Mouse (Mus musculus): ENCODE results near the gene Znhit1.
A peak's percentile ranks its signal among the peaks of the same experiment; 100 is the strongest.

The Znhit1 gene

DNA sequence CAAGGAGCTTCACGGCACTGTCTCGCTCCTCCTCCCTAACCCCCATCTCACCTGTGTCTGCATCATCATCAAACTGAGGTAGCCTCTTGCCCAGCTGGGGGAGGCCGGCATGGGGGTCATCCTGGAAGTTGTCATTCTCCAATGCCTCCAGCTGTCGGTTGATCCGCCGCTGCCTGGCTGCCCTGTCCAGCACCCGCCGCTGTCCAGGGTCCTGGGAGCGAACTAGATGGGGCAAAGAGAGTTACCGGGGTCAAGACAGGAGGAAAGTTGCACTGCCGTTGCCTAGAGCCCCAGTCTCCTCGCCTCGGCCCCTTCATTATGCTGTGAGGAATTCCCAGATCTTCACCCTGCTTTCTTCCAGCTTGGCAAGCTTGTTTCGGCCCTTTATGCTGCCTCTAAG lies 3.0 kb downstream of the Znhit1 start:
- DNase-seq, result no peak

DNA sequence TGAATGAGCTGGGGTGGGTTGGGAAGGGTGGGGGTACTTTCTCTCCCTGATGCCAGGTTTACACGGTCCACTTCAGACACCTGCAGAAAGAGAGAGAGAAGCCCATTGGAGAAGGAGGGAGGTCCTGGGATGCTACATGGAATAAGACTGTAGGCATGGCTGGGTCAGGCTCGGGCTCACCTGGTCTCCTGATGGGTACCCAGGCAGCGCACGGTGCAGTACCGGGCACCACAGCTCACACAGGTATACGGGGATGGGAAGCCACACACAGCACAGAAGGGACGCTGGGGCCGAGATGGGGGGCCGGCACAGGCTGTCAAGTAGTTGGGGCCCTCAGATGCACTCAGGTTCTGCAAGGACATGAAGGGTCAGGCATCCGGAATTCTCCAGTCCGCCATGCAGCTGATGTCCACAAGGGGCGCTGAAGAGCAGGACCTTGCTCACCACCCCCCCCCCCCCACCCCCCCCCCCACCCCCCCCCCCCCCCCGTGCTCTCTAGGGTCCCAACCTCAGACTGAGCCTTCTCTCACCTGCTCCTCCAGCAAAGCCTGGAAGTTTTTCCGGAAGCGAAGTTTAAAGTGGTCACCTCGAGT lies 5.4 kb downstream of the Znhit1 start:
- DNase-seq, result peak; percentile 82

DNA sequence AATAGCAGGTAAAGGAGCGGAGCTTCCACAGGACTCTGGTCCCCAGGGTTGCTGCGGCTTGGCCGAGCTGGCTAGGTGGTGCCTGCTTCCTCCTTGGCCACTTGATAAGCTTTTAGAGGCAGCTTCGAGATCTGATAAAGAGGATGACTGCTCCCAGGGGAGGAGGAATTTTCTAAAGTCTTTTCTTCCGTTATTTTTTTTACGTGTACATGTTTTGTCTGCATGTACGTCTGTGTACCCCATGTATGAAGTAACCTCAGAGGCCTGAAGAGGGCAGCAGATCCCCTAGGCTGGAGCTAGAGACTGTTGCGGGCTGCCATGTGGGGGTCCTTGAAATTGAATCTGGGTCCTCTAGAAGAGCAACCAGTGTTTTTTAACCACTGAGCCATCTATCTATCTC lies 6.8 kb downstream of the Znhit1 start:
- peak; percentile 42 for DNase-seq

DNA sequence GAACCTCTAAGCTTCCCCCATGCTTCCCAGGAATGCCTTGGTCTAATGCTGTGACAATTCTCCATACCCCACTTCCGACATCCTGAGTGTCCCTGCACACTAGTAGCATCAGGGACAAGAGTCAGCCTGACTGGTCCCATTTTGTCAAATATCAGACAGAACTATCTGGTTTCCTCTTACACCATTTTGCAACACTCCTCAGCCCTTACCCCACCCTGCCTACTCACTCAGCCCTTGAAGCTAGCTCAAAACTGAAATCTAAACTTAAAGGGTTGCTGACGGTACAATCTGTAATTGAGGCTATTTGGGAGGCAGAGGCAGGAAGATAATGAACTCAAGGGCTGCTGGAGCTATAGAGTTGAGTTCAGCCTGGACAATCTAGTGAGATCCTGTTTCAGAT lies 8.1 kb downstream of the Znhit1 start:
- no peak for DNase-seq

DNA sequence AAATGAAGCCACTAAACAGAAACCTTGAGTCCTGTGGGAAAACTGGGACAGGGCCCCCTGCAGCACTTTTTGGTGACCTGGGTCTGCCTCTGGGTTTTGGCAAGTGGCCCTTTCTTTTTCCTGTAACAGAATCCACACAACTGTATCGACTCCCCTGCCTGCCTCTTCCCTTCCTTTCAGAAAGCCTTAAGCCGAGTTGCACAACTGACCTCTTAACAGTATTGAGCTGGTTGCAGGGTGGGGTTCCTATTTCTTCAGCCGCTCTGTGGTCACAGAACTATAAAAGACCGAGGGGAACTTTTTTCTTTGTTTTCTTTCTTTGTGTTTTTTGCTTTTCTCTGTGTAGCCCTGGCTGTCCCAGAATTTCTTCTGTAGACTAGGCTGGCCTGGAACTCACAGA lies 10.1 kb downstream of the Znhit1 start:
- DNase-seq, result no peak

DNA sequence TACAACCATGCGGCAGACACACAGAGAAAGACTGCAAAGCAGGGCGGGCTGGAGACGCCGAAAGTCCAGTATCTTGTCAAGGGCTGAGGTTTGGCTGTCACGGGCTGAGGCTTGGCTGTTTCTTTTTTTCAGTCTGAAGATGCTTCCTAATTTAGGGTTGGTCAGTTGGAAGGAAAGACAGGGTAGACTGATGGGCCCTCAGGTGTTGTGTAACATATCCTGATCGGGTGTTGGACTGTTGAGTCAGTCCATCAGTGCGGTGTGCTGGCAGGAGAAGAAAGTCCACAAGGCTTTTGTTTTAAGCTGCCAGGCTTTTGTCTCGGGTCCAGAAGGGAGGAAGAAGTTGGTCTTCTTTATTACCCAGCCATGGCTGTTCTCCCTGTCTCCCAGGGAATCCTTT lies 14.2 kb downstream of the Znhit1 start:
- no peak for DNase-seq

DNA sequence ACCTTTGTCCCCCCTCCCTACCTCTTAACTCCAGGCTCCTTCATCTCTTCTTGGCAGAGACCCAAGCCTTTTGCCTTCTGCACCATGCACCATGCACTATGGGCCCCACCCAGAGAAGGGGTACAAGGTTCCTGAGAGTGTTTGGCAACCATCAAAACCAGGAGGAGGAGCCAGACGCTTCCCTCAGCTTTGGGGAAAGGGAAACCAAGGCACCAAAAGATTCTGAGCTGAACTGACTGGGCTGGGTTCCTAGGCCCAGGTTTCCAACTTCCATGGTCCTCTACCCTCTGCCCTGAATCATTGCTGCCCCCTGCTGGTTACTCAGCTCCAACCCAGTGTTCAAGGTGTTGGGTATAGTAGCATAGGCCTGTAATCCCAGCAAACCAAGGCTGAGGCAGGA lies 17.1 kb downstream of the Znhit1 start:
- DNase-seq, result peak; percentile 86

DNA sequence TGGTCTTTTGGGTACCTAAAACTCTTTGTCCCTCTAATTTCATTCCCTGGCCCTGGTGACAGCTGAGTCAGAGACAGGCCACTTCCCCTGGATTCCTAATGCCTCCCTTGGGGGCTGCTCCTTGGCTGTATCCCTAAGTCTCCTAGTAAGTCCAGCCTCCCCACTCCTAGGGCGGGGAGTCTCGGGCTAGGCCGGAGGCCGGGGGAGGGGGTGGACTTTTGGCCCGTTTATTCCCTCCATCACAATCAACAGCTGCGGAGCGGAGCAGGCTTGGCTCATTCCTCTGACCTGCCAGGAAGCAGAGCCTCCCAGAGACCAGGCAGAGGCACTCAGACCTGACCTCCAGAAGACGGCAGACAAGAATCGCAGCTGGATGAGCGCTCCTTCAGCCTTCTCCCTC lies 20.2 kb downstream of the Znhit1 start:
- DNase-seq, result no peak

DNA sequence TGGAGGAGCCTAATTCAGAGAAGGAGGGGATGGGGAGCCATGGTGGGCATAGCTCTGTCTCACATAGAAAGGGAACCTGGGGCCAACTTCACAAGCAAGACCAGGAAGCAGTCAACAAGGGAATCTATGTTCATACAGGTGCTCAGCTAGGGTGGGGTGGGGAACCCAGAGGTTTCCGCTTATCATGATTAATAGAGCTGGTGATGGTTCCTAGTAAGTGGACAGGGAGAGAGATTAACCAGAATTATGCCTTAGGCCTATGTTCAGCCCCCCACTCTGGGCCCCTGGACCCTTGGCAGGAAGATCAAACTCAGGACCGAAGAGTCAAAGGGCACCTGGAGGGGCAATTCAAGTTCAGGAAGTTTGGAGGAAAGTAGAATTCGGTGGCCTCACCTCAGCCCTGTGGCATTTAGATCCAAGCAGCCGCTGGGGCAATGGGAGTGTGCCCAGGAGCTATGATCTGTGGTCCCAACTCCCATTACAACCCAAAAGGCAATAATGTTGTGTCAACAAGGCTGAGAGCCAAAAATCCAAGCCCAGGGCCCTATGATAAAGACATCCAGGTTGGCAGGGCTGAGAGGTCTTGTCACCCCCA lies 20.9 kb downstream of the Znhit1 start:
- no peak for DNase-seq

DNA sequence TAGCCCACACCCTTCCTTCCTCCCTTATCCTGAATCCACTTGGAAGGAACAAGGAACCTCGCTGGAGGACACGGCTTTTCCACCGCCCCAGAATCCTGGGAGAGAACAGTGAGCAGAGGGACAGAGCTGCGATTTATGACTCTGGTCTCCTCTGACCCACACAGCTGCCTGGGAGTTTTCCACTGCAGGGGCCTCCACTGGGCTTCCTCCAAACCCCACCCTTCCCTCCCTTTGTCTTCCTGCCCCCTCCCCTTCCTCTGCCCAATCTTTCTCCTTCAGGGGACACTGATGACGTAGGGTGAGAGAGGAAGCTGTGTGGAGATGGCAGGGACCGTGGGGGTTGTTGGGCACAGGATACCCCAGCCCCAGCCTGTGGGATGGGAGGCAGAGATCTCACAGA lies 21.5 kb downstream of the Znhit1 start, which contains the start of gene Cldn15:
Gene Cldn15, plus strand, starts transcription at position 286 of the 400 bp plus-strand sequence.
- DNase-seq, result no peak

DNA sequence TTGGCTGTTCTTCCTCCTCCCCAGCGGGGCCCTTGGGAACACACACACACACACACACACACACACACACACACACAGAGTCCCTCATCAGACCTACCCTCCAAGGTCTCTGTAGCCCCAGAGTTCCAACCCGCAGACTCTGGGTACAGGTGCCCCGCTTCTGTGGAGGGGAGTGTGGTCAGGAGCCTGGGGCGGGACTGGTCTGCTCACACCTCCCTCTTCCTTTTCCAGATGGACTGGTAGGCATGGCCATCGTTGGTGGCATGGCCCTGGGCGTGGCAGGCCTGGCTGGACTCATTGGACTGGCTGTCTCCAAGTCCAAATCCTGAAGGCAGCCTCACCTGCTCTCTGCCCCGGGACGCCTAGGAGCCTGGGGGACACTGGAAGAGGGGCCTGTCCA lies 22.1 kb downstream of the Znhit1 start:
- no peak for DNase-seq

DNA sequence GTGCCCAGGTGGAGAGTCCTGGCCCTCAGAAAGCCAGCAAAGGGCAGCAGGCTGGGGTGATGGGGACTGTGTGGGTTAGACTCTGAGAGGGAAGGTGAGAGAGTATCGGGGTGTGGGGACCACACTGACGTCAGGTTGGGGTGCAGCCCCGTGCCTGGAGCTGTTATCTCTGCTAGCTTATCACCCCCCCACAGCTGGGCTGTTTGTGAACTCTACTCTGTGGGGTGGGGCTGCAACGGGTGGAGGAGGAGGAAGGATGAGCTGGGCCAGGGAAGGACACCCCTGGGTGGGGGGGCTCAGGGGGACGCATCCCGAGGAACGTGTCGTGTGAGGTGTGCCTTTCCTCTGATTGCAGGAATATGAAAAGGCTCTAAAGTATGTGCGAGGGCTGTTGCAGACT lies 22.6 kb downstream of the Znhit1 start:
- no peak for DNase-seq

DNA sequence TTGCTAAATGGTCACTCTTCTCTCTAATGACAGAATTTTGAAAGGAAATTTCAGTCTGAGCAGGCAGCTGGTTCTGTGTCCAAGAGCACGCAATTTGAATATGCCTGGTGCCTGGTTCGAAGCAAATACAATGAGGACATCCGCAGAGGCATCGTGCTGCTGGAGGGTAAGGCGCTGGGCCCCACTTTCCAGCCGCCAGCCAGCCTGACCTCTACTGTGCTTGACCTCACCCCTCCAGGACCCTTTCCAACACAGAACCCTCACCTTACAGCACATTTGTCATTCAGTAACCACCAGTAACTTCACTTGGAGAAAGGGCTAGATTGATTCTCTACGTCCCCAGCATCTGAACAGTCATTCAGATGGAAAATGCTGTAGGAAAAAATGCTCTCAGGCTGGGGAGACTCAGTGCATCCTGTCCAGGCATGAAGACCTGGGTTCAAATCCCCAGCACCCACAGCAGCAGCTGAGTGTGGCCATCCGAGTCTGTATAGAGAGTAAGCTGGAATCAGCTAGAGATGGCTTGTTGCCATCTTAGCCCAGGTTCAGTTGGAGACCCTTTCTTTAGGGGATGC lies 24.8 kb downstream of the Znhit1 start:
- no peak for DNase-seq

DNA sequence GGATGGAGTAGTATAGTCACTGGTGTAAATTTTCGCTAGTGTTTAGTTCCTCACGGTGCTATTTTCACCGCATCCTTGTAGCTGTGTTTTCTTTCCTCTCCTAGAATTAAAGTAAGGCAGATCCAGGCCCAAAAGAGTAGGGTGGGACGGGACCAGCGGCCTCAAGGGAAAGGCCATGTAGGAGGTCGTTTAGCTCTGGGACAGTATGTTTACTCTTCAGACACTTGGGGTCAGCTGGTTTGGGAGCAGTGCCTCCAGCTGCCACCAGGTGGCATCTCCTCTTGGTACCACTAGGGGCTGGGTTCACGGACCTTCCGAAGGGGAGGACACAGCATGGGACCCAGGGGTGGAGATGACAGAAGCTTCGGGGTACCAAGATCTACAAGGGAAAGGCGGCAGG lies 25.3 kb downstream of the Znhit1 start:
- DNase-seq, result peak; percentile 87

DNA sequence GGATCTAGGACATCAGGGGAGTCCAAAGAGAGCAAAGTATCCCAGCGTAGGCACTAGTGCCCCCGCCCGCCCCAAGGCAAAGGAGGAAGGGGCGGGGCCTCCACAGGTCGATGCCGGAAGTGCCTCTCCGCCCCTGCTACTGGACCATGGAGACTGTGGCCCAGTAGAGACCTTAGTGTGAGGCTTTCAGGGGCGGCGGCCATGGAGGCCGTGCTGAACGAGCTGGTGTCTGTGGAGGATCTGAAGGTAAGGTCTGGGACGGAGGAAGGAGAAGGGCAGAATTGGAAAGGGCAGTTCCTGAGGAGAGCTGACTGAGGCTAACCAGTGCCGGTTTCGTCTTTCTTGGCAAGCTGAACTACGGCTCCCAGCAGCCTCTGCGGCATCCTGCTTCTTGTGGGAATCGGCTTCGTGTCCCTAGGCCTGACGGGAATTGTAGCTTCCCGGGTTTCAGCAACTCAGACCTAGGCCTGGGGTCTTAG lies 25.8 kb downstream of the Znhit1 start:
- DNase-seq, result peak; percentile 91

DNA sequence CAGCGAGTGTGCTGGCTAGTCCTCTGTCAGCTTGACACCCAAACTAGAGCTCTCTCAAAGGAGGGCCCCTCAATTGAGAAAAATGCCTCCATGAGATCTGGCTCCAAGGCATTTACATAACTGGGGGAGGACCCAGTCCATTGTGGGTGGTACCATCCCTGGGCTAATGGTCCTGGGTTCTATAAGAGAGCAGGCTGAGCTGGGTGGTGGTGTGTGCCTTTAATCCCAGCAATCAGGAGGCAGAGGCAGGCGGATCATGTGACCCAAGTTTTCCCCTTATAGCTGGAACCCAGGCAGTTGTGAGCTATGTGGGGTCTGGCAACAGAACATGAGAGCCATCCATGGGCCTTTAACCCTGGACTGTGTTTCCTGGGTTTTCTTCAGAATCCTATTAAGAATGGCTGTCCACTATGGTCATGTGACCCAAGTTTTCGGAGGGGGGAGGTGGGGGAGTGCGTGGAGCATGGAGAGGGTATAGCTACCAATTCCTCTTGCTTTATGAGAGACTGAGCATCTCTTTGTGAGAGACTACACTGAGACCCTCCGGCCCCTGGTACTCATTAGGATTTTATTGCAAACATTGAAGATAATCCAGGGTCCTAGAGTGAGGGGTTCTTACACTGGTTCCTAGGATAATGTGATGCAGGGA lies 26.4 kb downstream of the Znhit1 start:
- peak; percentile 28 for DNase-seq

DNA sequence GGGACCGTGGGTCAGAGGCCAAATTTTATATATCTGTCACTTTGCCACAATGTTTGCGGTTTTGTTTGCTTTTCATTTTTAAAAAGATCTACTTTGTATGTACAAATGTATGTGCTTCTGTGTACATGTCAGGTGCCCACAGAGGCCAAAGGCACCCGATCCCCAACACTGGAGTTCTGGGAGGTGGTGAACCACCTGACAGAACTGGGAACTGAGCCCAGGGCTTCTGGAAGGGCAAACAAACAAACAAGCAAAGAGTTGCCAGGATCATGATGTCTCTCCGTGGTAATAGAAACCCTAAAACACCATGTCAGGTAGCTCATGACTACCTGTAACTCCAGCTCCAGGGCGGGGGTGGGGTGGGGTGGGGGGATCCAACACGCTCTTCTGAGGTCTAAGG lies 27.8 kb downstream of the Znhit1 start:
- no peak for DNase-seq

DNA sequence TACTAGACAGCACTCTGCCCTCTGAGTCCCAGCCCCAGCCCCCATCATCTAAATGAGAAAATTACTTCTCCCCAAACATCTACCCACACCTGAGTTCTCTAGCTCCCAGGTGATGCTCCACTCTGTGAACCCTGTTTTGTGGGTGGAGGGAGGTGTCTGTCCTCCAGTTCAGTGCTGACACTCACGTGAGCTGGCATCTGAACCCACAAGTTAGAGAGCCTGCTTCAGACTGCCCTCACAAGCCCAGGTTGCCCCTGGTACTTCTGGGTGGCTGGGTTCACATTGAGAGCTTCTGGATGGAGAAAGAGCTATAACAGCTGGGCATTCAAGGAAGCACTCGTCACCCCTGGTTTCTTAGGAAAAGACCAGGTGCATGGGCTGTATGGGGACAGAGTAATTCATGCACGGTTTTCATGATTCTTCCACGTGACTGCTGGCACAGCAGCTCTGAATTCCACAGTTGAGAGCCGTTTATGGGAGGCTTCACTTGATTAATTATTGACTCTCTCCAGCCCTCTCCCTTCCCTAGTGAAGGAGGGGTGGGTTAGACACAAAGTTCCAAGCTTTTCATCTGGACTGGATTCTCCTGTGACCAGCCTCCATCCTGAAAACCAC lies 28.7 kb downstream of the Znhit1 start:
- no peak for DNase-seq

DNA sequence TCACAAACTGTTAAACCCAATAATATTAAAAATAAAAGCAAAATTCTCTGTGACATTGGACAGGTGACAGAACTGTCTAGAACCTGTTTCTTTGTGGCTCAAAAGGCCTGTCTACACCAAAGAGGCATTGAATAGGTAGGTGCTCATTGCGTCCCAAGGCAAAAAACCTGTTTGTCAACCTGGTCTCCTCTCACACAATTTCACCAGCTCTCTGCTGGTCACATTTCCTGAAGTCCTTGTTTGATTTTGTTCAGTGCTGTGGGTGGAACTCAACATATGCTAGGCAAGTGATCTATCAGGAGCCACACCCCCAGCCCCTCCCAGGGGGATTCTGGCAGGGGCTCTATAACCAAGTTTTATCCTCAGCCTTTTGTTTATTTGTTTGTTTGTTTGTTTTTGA lies 30.6 kb downstream of the Znhit1 start:
- DNase-seq, result no peak

DNA sequence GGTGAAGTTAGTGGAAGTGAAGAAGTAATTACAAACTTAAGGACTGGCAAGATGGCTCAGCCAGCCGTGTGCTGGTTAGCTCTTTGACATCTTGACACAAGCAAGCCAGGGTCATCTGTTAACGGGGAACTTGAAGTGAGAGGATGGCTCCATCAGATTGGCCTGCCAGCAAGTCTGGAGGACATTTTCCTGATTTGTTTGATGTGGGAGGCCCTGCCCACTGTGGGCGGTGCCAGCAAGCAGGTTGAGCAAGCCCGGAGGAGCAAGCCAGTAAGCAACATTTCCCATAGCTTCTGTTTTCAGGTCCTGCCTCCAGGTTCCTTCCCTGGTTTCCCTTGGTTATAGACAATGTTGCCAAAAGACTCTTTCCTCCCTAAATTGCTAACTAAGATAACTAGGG lies 32.2 kb downstream of the Znhit1 start:
- no peak for DNase-seq

DNA sequence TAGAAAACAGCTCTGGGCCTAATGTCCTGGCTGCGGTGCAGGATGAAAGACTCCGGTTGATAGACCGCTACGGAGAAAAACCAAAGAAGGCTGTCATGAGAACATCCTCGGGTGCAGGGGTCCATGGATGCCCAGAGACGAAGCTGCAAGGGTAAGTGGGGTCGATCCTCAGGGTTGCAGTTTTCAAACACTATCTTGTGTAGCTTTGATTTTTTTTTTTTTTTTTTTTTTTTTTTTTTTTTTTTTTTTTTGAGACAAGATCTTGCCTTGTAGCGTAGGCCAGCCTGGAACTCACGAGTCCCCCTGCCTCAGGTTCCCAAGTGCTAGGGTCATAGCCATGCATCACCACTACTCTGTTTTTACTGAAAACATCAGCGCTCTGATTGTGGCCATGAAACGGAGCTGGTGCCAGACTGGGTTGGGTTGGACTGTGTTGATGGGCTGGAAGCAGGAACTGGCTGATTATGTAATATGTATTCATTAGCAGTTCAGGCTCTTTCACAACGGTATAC lies 34.3 kb downstream of the Znhit1 start:
- peak; percentile 25 for DNase-seq

DNA sequence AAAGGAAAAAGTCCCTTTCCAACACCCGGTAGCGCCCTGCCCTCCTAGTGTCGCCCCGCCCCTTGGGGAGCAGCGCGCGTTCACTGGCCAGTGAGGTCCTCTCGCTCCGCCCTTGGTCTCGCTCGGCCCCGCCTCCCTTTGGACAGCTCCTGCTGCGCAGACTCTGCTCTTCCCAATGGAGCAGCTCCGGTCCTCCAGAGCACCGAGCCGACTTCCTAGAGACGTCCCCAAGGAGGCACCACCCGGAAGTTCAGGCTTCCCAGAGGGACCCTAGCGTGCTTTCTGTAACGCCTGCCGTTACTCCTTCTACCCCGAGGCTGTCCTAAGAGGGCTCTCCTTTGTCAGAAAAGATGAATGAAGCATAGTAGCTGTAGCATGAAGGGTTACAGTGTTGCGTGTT lies 34.8 kb downstream of the Znhit1 start, which contains the start of gene Fis1:
Gene Fis1, plus strand, starts transcription at position 261 of the 400 bp plus-strand sequence.
- DNase-seq, result peak; percentile 88

DNA sequence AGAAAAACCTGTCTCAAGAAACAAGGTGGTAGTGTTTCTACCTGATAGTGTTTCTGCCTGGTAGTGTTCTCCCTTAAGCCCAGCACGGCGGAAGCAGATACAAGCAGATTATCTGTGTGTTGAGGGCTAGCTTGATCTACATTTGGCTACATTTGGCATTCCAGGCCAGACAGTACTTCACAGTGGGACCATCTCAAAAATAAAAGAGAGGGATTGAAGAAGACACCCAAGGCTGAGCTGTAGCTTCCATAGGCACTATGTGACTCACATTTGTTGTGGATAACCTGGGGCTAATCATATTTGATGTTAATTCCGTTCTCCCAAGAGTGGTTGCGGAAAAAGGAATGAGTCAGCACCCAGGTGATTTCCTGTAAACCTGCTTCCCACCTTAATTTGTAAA lies 35.7 kb downstream of the Znhit1 start:
- DNase-seq, result no peak

Data from thymus, postnatal 4 days (tissue).